Mouse (Mus musculus) intestine, postnatal 0 days (tissue): Measurements from ENCODE around the gene Trpc6. TPM values are rescaled to one million over a fixed set of nuclear protein-coding genes. Genes with fewer than 3 reads are reported as not detected.

Experiments
- ATAC-seq: fragments of 200-750 bp; cut with Nextera tagmentation; 2 replicates; pipeline ENCODE4 v1.8.0; 2017; ENCODE audit warnings: mild to moderate bottlenecking, moderate TSS enrichment, moderate library complexity
- H3K27ac ChIP-seq: fragments of 300-500 bp; sonication (generic); 2 replicates; pipeline ENCODE4 v1.5.1; 2014; ENCODE audit warnings: mild to moderate bottlenecking, low read depth, low read length, moderate library complexity
- H3K27me3 ChIP-seq: fragments of 300-500 bp; sonication (generic); replicated peaks from 2 replicates; pipeline ENCODE4 v1.6.1; 2014; ENCODE audit warnings: low read length, mixed read lengths; ENCODE audit not compliant: control insufficient read depth, insufficient read depth
- H3K36me3 ChIP-seq: fragments of 300-500 bp; sonication (generic); 2 replicates; pipeline ENCODE4 v1.6.1; 2014; ENCODE audit warnings: mild to moderate bottlenecking, moderate library complexity; ENCODE audit not compliant: control insufficient read depth, insufficient read depth
- H3K4me1 ChIP-seq: fragments of 300-500 bp; sonication (generic); replicated peaks from 2 replicates; pipeline ENCODE4 v1.6.1; 2014; ENCODE audit warnings: antibody characterized with exemption, low read length, mixed read lengths; ENCODE audit not compliant: control insufficient read depth, insufficient read depth
- H3K4me2 ChIP-seq: fragments of 300-500 bp; sonication (generic); replicated peaks from 2 replicates; pipeline ENCODE4 v1.6.1; 2014; ENCODE audit warnings: low read depth, mild to moderate bottlenecking, moderate library complexity
- H3K4me3 ChIP-seq: fragments of 300-500 bp; sonication (generic); 2 replicates; pipeline ENCODE4 v1.5.1; 2014; ENCODE audit warnings: low read depth, low read length
- H3K9ac ChIP-seq: fragments of 300-500 bp; sonication (generic); 2 replicates; pipeline ENCODE4 v1.6.1; 2014; ENCODE audit warnings: mild to moderate bottlenecking, low read depth, low read length
- H3K9me3 ChIP-seq: fragments of 300-500 bp; sonication (generic); 2 replicates; pipeline ENCODE4 v1.6.1; 2016; ENCODE audit warnings: mixed run types; ENCODE audit not compliant: control insufficient read depth
- CTCF ChIP-seq: sonication (generic); IDR thresholded peaks from 2 replicates; pipeline ENCODE4 v1.5.1; 2016; ENCODE audit warnings: low read depth, mild to moderate bottlenecking, control low read depth, antibody characterized with exemption, moderate library complexity
- WGBS: fragments of 180-500 bp; shearing (Covaris S2); extraction: QIAGEN DNeasy Blood & Tissue Kit; methylation state at CpG from one replicate; pipeline ENCODE4 v1.1.7; 2014; 5-methylcytosine and 5-hydroxymethylcytosine counted together
- polyA plus RNA-seq: library from polyadenylated mRNA; unstranded; fragments of >200 nt; fragmentation: Nextera tagmentation; extraction: Ambion mirVana; gene quantifications from 2 replicates; pipeline ENCODE4 v1.2.1, GENCODE M21; 2015

The Trpc6 gene
- polyA plus RNA-seq, result 2.1 and 2.9 TPM in 2 replicates

- Histone ChIP-seq H3K4me3 (peak within 1 kb of the TSS; percentile 43), H3K4me1 (no peaks in the 10 kb centered on the region), H3K9me3 (no peaks in the 10 kb centered on the region), H3K9ac (peak within 1 kb of the TSS; percentile 40), H3K27me3 (no peaks in the 10 kb centered on the region; the same call in 1 of the 2 replicates), H3K27ac (no peak within 1 kb of the TSS), H3K4me2 (peak within 1 kb of the TSS; percentile 67), H3K36me3 (no peaks in the 10 kb centered on the region)
- TF ChIP-seq CTCF, result no peak
- ATAC-seq, result 0 out of 2 replicates have a peak, but pooled peaks have one; percentile 49
- 2% methylated on average over 44 of the region's 44 CpGs for WGBS
These were observed at the start of gene Trpc6 for GRCm38 (mm10) chr9:8544041-8544794. Gene Trpc6 (plus strand): TSS chr9:8544142.

GRCm38 (mm10) chr9:8520911-8521310, 23.0 kb upstream of the Trpc6 start:
- Histone ChIP-seq H3K9ac (no peak overlapping the region), H3K4me2 (no peak overlapping the region), H3K27me3 (no peaks in the 10 kb centered on the region), H3K4me3 (no peak overlapping the region), H3K36me3 (no peaks in the 10 kb centered on the region), H3K4me1 (no peaks in the 10 kb centered on the region), H3K27ac (no peak overlapping the region), H3K9me3 (no peaks in the 10 kb centered on the region)
- TF ChIP-seq CTCF, result no peak
- ATAC-seq, result no peak

GRCm38 (mm10) chr9:8533670-8534069, 10.3 kb upstream of the Trpc6 start:
- 91% methylated on average over 1 of the region's 1 CpGs for WGBS

GRCm38 (mm10) chr9:8545236-8545635, 1.3 kb downstream of the Trpc6 start:
- H3K9me3 ChIP-seq, result no peaks in the 10 kb centered on the region
- H3K36me3 ChIP-seq, result no peaks in the 10 kb centered on the region
- H3K4me1 ChIP-seq, result no peaks in the 10 kb centered on the region
- 70% methylated on average over 2 of the region's 2 CpGs for WGBS
- H3K9ac ChIP-seq, result no peak overlapping the region
- peak overlapping the region; percentile 67 for H3K4me2 ChIP-seq
- no peak for ATAC-seq
- no peak for TF ChIP-seq CTCF
- no peak overlapping the region for H3K27ac ChIP-seq
- H3K4me3 ChIP-seq, result no peak overlapping the region
- no peaks in the 10 kb centered on the region; the same call in 1 of the 2 replicates for H3K27me3 ChIP-seq

More at GRCm38 (mm10) chr9:8533670-8534069, 10.3 kb upstream of the Trpc6 start:
- Histone ChIP-seq H3K27me3 (no peaks in the 10 kb centered on the region), H3K9ac (no peak overlapping the region), H3K9me3 (no peaks in the 10 kb centered on the region), H3K4me3 (no peak overlapping the region), H3K4me1 (no peaks in the 10 kb centered on the region), H3K36me3 (no peaks in the 10 kb centered on the region), H3K4me2 (no peak overlapping the region), H3K27ac (no peak overlapping the region)
- no peak for TF ChIP-seq CTCF
- ATAC-seq, result no peak

GRCm38 (mm10) chr9:8558574-8558973, 14.6 kb downstream of the Trpc6 start:
- H3K4me2 ChIP-seq, result no peak overlapping the region
- no peak for ATAC-seq
- H3K4me3 ChIP-seq, result no peak overlapping the region
- no peaks in the 10 kb centered on the region for H3K36me3 ChIP-seq
- TF ChIP-seq CTCF, result no peak
- no peaks in the 10 kb centered on the region for H3K9me3 ChIP-seq
- H3K9ac ChIP-seq, result no peak overlapping the region
- 82% methylated on average over 1 of the region's 1 CpGs for WGBS
- no peaks in the 10 kb centered on the region for H3K27me3 ChIP-seq
- H3K4me1 ChIP-seq, result no peaks in the 10 kb centered on the region
- no peak overlapping the region for H3K27ac ChIP-seq

- H3K4me1 ChIP-seq, result no peaks in the 10 kb centered on the region
- H3K4me2 ChIP-seq, result no peak overlapping the region
- H3K9ac ChIP-seq, result no peak overlapping the region
- no peak overlapping the region for H3K4me3 ChIP-seq
- WGBS, result 48% methylated on average over 6 of the region's 6 CpGs
- TF ChIP-seq CTCF, result peak; percentile 50
- ATAC-seq, result no peak
- H3K27me3 ChIP-seq, result no peaks in the 10 kb centered on the region
- no peak overlapping the region for H3K27ac ChIP-seq
- no peaks in the 10 kb centered on the region for H3K9me3 ChIP-seq
- no peaks in the 10 kb centered on the region for H3K36me3 ChIP-seq
These were observed 48.7 kb downstream of the Trpc6 start for GRCm38 (mm10) chr9:8592618-8593017.
